In the genomic region with DNA sequence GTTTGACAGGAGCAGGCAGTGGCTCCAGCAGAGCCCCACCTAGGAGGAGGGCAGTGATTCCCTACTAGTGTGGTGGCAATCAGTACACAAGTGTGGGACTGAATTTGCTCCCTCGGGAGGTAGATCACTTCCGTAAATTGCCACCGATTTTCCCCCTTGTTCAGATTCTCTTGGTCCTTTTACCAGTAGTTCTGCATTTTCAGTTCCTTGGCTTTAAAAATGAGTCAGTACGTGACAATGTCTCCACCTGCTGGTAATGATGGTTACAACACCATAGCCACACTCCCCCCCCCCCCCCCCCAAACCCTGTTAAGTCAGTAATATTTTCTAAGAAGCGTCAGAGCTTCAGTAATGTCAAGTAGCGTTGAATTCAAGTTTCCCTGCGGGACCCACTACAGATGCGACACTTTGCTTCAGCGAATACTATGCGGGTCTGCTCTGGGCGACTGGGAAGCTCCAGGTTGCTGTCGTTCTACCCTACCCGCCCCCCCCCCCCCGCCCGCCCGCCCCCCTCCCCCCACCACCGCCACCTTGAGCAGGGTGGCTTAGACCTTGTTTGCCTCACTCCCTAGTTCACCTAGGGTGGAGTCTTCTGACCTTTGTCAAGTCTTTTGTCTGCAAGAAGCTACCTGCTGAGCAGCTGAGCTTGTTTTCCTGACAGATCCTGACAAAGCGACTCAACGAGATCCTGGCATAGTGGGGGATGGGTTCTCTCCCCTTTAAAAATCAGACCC, we compare ENCODE assay signal across 1 mouse cellular context.
TF ChIP-seq lines count a peak whose summit lies in the region.

No protein-coding gene starts in this region.

TF ChIP-seq in CH12.LX, 34 proteins besides CTCF, POLR2A, EP300 and RAD21:
- TF ChIP-seq JUND (conservative IDR thresholded peaks at IDR 0.05; ENCODE audit: low read depth, low read length) = no peak
- TF ChIP-seq MYC (IDR thresholded peaks at IDR 0.05; ENCODE audit: low read depth, low read length) = no peak
- TF ChIP-seq MAFK (IDR thresholded peaks at IDR 0.05; ENCODE audit: insufficient replicate concordance, low read length) = no peak
- TF ChIP-seq POLR2AphosphoS2 (IDR thresholded peaks at IDR 0.05; ENCODE audit: low read depth, low read length) = no peak
- TF ChIP-seq UBTF (IDR thresholded peaks at IDR 0.05; ENCODE audit: low read depth, low read length) = no peak
- peak; percentile 57; the same call in 1 of the 2 replicates for TF ChIP-seq TBP (conservative IDR thresholded peaks at IDR 0.05; ENCODE audit: low read depth, low read length)
- peak; percentile 47 for TF ChIP-seq SMC3 (IDR thresholded peaks at IDR 0.05; ENCODE audit: low read depth, low read length)
- TF ChIP-seq MAZ (IDR thresholded peaks at IDR 0.05; ENCODE audit: low read depth, low read length) = 0 out of 2 replicates have a peak, but pooled peaks have one; percentile 39
- TF ChIP-seq ZNF384 (IDR thresholded peaks at IDR 0.05; ENCODE audit: low read depth, low read length) = no peak
- TF ChIP-seq IRF4 (IDR thresholded peaks at IDR 0.05; ENCODE audit: low read depth, low read length) = peak; percentile 66
- 0 out of 2 replicates have a peak, but pooled peaks have one; percentile 28 for TF ChIP-seq HCFC1 (IDR thresholded peaks at IDR 0.05; ENCODE audit: low read depth, low read length)
- no peak for TF ChIP-seq E2F4 (IDR thresholded peaks at IDR 0.05; ENCODE audit: insufficient replicate concordance, low read depth, low read length)
- TF ChIP-seq TCF12 (IDR thresholded peaks at IDR 0.05; ENCODE audit: low read depth, low read length) = 0 out of 2 replicates have a peak, but pooled peaks have one; percentile 5
- TF ChIP-seq ZC3H11A (IDR thresholded peaks at IDR 0.05; ENCODE audit: low read depth, low read length) = no peak; the same call in 1 of the 2 replicates
- no peak for TF ChIP-seq ZMIZ1 (IDR thresholded peaks at IDR 0.05; ENCODE audit: low read depth, low read length)
- TF ChIP-seq CHD1 (IDR thresholded peaks at IDR 0.05; ENCODE audit: low read depth, low read length) = no peak
- no peak for TF ChIP-seq MAX (IDR thresholded peaks at IDR 0.05; ENCODE audit: low read length)
- peak; percentile 44; the same call in 1 of the 2 replicates for TF ChIP-seq ELF1 (IDR thresholded peaks at IDR 0.05; ENCODE audit: low read depth, low read length)
TF ChIP-seq in CH12.LX: peak in this region for 7.
